Mouse (Mus musculus): ENCODE data around the gene Plekhs1. TPM values are rescaled to one million over a fixed set of nuclear protein-coding genes. Genes with fewer than 3 reads are reported as not detected.

The Plekhs1 gene
- polyA plus RNA-seq, 1 experiment from 2014 or later, result not detected

DNA sequence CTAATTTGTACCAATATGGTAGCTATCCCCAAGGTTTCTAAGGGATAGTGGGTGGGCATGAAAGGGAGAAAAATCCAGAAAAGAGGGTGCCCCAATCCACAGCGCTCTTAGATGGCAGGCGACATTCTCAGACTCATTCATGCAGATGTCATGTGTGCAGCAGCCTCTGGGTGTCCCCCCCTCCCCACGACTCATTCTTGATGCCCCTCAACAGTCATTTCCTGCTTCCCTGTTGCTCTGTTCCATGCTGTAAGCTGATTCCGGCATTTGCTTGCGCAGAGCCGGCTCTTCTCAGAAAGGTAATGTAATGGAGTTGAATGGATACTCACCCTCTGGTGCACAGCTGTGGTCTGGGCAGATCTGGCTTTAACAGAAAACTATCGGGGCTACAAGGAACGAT, 31.1 kb upstream of the Plekhs1 start:
- no peak overlapping the region for H3K4me2 ChIP-seq
- no peak overlapping the region for H3K27ac ChIP-seq (ENCODE audit: low read depth, low read length)
- WGBS, result 73% methylated on average over 8 of the region's 8 CpGs
- ATAC-seq (replicated peaks; ENCODE audit: low FRiP score) (no peak), DNase-seq (ENCODE audit: low spot score) (no peak)
- 0 out of 2 replicates have a peak, but pooled peaks cover 5% of the 10 kb centered on the region for H3K36me3 ChIP-seq (ENCODE audit: control insufficient read depth, insufficient read depth, low read length)
- H3K4me3 ChIP-seq (ENCODE audit: low read depth, low read length), result no peak overlapping the region
- H3K9ac ChIP-seq (ENCODE audit: low read depth, low read length), result no peak overlapping the region
- no peaks in the 10 kb centered on the region for H3K4me1 ChIP-seq (replicated peaks; ENCODE audit: control insufficient read depth, insufficient read depth, low read length)
- H3K27me3 ChIP-seq (replicated peaks; ENCODE audit: control insufficient read depth, insufficient read depth, low read length), result no peaks in the 10 kb centered on the region
- no peaks in the 10 kb centered on the region for H3K9me3 ChIP-seq (ENCODE audit: control insufficient read depth, low read length)

DNA sequence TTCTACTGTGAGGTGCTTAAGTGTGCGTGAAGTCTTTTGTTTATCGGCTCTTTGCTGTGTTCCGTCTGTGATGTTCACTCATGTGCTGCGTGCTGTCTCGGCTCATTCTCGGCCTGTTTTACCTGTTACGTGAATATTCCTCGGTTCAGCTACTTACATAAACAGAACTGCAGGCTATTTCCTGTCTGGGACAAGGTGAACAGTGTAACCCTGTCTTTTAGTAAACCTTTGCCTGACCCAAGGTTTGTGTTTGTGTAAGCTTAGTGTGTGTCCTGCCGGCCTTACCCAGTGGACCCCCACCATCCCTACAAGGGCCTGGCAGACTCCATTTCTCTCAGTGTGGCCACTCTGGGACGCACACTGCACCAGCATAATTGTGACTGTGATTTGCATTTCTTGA, 28.7 kb upstream of the Plekhs1 start:
- ATAC-seq (replicated peaks; ENCODE audit: low FRiP score), result no peak
- H3K27me3 ChIP-seq (replicated peaks; ENCODE audit: control insufficient read depth, insufficient read depth, low read length), result no peaks in the 10 kb centered on the region
- H3K4me3 ChIP-seq (ENCODE audit: low read depth, low read length), result no peak overlapping the region
- no peaks in the 10 kb centered on the region for H3K9me3 ChIP-seq (ENCODE audit: control insufficient read depth, low read length)
- no peak overlapping the region for H3K27ac ChIP-seq (ENCODE audit: low read depth, low read length)
- no peak overlapping the region for H3K9ac ChIP-seq (ENCODE audit: low read depth, low read length)
- no peak for DNase-seq (ENCODE audit: low spot score)
- H3K4me2 ChIP-seq, result no peak overlapping the region
- peaks cover 13% of the 10 kb centered on the region; the same call in 1 of the 2 replicates for H3K36me3 ChIP-seq (ENCODE audit: control insufficient read depth, insufficient read depth, low read length)
- WGBS, result 89% methylated on average over 10 of the region's 10 CpGs
- H3K4me1 ChIP-seq (replicated peaks; ENCODE audit: control insufficient read depth, insufficient read depth, low read length), result no peaks in the 10 kb centered on the region

DNA sequence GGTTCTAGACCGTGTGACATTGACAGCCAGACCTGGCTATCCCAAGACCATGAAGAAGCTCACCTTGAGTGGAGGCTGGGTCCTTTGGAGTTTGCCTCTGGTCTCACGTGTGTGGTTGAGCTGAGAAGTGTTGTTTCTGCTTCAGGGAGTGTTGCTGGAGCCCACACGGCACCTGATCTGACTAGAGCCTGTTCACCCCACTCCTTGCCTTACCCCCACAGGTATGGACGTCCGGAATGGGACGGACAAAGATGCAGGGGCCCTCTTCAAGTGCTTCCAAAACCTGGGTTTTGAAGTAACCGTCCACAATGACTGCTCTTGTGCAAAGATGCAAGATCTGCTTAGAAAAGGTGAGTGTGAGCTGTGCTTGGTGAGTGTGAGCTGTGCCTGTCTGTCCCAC, 27.9 kb upstream of the Plekhs1 start:
- no peak for ATAC-seq (replicated peaks; ENCODE audit: low FRiP score)
- WGBS, result 89% methylated on average over 7 of the region's 7 CpGs
- Histone ChIP-seq H3K4me1 (replicated peaks; ENCODE audit: control insufficient read depth, insufficient read depth, low read length) (peaks cover 5% of the 10 kb centered on the region), H3K9me3 (ENCODE audit: control insufficient read depth, low read length) (no peaks in the 10 kb centered on the region), H3K9ac (ENCODE audit: low read depth, low read length) (no peak overlapping the region), H3K36me3 (ENCODE audit: control insufficient read depth, insufficient read depth, low read length) (peaks cover 13% of the 10 kb centered on the region; the same call in 1 of the 2 replicates), H3K4me2 (no peak overlapping the region), H3K27me3 (replicated peaks; ENCODE audit: control insufficient read depth, insufficient read depth, low read length) (no peaks in the 10 kb centered on the region), H3K27ac (ENCODE audit: low read depth, low read length) (no peak overlapping the region), H3K4me3 (ENCODE audit: low read depth, low read length) (no peak overlapping the region)
- no peak for DNase-seq (ENCODE audit: low spot score)

- no peak overlapping the region for H3K4me3 ChIP-seq (ENCODE audit: low read depth, low read length)
- no peak for DNase-seq (ENCODE audit: low spot score)
- ATAC-seq (replicated peaks; ENCODE audit: low FRiP score), result no peak
- H3K9ac ChIP-seq (ENCODE audit: low read depth, low read length), result no peak overlapping the region
- peaks cover 20% of the 10 kb centered on the region for H3K4me1 ChIP-seq (replicated peaks; ENCODE audit: control insufficient read depth, insufficient read depth, low read length)
- peaks cover 13% of the 10 kb centered on the region; the same call in 1 of the 2 replicates for H3K36me3 ChIP-seq (ENCODE audit: control insufficient read depth, insufficient read depth, low read length)
- H3K27ac ChIP-seq (ENCODE audit: low read depth, low read length), result no peak overlapping the region
- no peaks in the 10 kb centered on the region for H3K27me3 ChIP-seq (replicated peaks; ENCODE audit: control insufficient read depth, insufficient read depth, low read length)
- 89% methylated on average over 13 of the region's 13 CpGs for WGBS
- H3K9me3 ChIP-seq (ENCODE audit: control insufficient read depth, low read length), result no peaks in the 10 kb centered on the region
- no peak overlapping the region for H3K4me2 ChIP-seq
These were observed 25.1 kb upstream of the Plekhs1 start for GRCm38 (mm10) chr19:56436380-56436779.

GRCm38 (mm10) chr19:56438357-56439071, 22.9 kb upstream of the Plekhs1 start:
- Histone ChIP-seq H3K4me2 (0 out of 2 replicates have a peak overlapping the region, but pooled peaks have one; percentile 17), H3K9me3 (ENCODE audit: control insufficient read depth, low read length) (no peaks in the 10 kb centered on the region), H3K4me1 (replicated peaks; ENCODE audit: control insufficient read depth, insufficient read depth, low read length) (peaks cover 20% of the 10 kb centered on the region), H3K27me3 (replicated peaks; ENCODE audit: control insufficient read depth, insufficient read depth, low read length) (no peaks in the 10 kb centered on the region), H3K27ac (ENCODE audit: low read depth, low read length) (peak overlapping the region; percentile 54), H3K36me3 (ENCODE audit: control insufficient read depth, insufficient read depth, low read length) (peaks cover 10% of the 10 kb centered on the region; the same call in 1 of the 2 replicates), H3K9ac (ENCODE audit: low read depth, low read length) (no peak overlapping the region), H3K4me3 (ENCODE audit: low read depth, low read length) (no peak overlapping the region)
- ATAC-seq (replicated peaks; ENCODE audit: low FRiP score), result peak; percentile 10; the same call in 1 of the 2 replicates
- 70% methylated on average over 7 of the region's 7 CpGs for WGBS
- no peak for DNase-seq (ENCODE audit: low spot score)

DNA sequence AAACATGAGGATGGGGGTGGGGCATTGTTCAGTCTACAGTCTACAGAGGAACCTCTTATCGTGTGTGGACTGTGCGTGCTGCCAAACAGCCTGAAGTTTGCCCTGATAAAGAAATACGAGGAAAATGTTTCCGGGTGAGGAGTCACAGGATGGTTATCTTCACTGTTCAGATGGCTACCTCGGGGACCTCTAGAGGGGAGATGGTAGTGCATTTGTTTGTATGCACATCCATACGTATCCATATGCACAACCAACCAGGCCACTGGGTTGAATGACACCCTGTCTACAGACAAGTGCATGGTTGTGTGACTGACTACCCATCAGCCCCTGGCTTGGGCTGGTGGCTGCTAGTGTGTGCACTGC, 22.4 kb upstream of the Plekhs1 start:
- H3K4me2 ChIP-seq, result peak overlapping the region; percentile 17; the same call in 1 of the 2 replicates
- no peak overlapping the region for H3K9ac ChIP-seq (ENCODE audit: low read depth, low read length)
- H3K36me3 ChIP-seq (ENCODE audit: control insufficient read depth, insufficient read depth, low read length), result peaks cover 8% of the 10 kb centered on the region; the same call in 1 of the 2 replicates
- H3K4me1 ChIP-seq (replicated peaks; ENCODE audit: control insufficient read depth, insufficient read depth, low read length), result peaks cover 20% of the 10 kb centered on the region
- WGBS, result 32% methylated on average over 6 of the region's 6 CpGs
- H3K9me3 ChIP-seq (ENCODE audit: control insufficient read depth, low read length), result no peaks in the 10 kb centered on the region
- no peaks in the 10 kb centered on the region for H3K27me3 ChIP-seq (replicated peaks; ENCODE audit: control insufficient read depth, insufficient read depth, low read length)
- no peak for DNase-seq (ENCODE audit: low spot score)
- H3K27ac ChIP-seq (ENCODE audit: low read depth, low read length), result peak overlapping the region; percentile 54
- no peak overlapping the region for H3K4me3 ChIP-seq (ENCODE audit: low read depth, low read length)
- peak; percentile 96 for ATAC-seq (replicated peaks; ENCODE audit: low FRiP score)

GRCm38 (mm10) chr19:56443445-56443844, 18.0 kb upstream of the Plekhs1 start:
- no peaks in the 10 kb centered on the region for H3K27me3 ChIP-seq (replicated peaks; ENCODE audit: control insufficient read depth, insufficient read depth, low read length)
- no peak overlapping the region for H3K9ac ChIP-seq (ENCODE audit: low read depth, low read length)
- H3K36me3 ChIP-seq (ENCODE audit: control insufficient read depth, insufficient read depth, low read length), result no peaks in the 10 kb centered on the region
- no peak overlapping the region for H3K4me3 ChIP-seq (ENCODE audit: low read depth, low read length)
- H3K27ac ChIP-seq (ENCODE audit: low read depth, low read length), result no peak overlapping the region
- DNase-seq (ENCODE audit: low spot score) (no peak), ATAC-seq (replicated peaks; ENCODE audit: low FRiP score) (no peak)
- no peaks in the 10 kb centered on the region for H3K9me3 ChIP-seq (ENCODE audit: control insufficient read depth, low read length)
- 86% methylated on average over 14 of the region's 14 CpGs for WGBS
- no peak overlapping the region for H3K4me2 ChIP-seq
- H3K4me1 ChIP-seq (replicated peaks; ENCODE audit: control insufficient read depth, insufficient read depth, low read length), result peaks cover 17% of the 10 kb centered on the region

DNA sequence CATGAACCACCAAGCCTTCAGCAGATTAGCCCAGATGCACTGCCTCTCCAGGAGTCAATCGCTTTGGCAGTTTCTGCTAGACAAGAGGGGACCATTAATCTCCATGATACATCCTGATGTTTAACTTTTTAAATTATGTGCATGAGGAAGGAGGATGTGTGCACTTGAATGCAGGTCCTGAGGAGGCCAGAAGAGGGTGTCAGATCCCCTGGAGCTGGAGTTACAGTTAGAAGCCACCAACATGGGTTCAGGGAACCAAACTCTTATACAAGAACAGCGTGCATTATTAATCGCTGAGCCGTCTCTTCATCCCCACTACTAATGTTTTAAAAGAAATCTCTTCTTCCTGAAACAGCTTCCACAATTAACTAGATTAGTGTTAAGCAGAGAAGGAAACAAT, 12.7 kb upstream of the Plekhs1 start:
- ATAC-seq (replicated peaks; ENCODE audit: low FRiP score) (no peak), DNase-seq (ENCODE audit: low spot score) (no peak)
- no peak overlapping the region for H3K9ac ChIP-seq (ENCODE audit: low read depth, low read length)
- H3K4me2 ChIP-seq, result no peak overlapping the region
- no peaks in the 10 kb centered on the region for H3K36me3 ChIP-seq (ENCODE audit: control insufficient read depth, insufficient read depth, low read length)
- no peaks in the 10 kb centered on the region for H3K4me1 ChIP-seq (replicated peaks; ENCODE audit: control insufficient read depth, insufficient read depth, low read length)
- no peak overlapping the region for H3K27ac ChIP-seq (ENCODE audit: low read depth, low read length)
- no peak overlapping the region for H3K4me3 ChIP-seq (ENCODE audit: low read depth, low read length)
- no peaks in the 10 kb centered on the region for H3K9me3 ChIP-seq (ENCODE audit: control insufficient read depth, low read length)
- no peaks in the 10 kb centered on the region for H3K27me3 ChIP-seq (replicated peaks; ENCODE audit: control insufficient read depth, insufficient read depth, low read length)
- 93% methylated on average over 4 of the region's 4 CpGs for WGBS

DNA sequence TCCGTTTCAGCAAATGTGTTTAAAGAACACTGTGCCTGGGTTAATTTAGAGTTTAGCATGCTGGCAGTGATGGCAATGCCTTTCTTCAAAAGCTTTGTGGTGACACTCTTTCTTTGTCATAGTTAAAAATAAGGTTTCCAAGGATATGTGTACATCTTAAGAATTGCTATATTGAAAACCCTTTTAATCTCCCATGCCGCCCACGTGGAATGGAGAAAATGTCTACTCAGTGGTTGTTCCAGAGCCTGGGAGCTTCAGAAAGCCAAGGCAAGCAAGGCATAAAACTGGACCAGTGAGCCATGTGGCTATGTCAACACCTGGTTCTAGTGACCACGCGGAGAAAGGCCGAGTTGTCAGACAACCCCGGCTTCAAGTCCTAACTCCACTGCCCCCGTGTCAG, 11.9 kb upstream of the Plekhs1 start:
- H3K27me3 ChIP-seq (replicated peaks; ENCODE audit: control insufficient read depth, insufficient read depth, low read length), result no peaks in the 10 kb centered on the region; the same call in 1 of the 2 replicates
- H3K9me3 ChIP-seq (ENCODE audit: control insufficient read depth, low read length), result no peaks in the 10 kb centered on the region
- H3K27ac ChIP-seq (ENCODE audit: low read depth, low read length), result no peak overlapping the region
- no peak overlapping the region for H3K4me3 ChIP-seq (ENCODE audit: low read depth, low read length)
- no peaks in the 10 kb centered on the region for H3K36me3 ChIP-seq (ENCODE audit: control insufficient read depth, insufficient read depth, low read length)
- 85% methylated on average over 8 of the region's 8 CpGs for WGBS
- DNase-seq (ENCODE audit: low spot score), result no peak
- no peak overlapping the region for H3K4me2 ChIP-seq
- H3K9ac ChIP-seq (ENCODE audit: low read depth, low read length), result no peak overlapping the region
- H3K4me1 ChIP-seq (replicated peaks; ENCODE audit: control insufficient read depth, insufficient read depth, low read length), result no peaks in the 10 kb centered on the region
- ATAC-seq (replicated peaks; ENCODE audit: low FRiP score), result no peak
